In the genomic region with DNA sequence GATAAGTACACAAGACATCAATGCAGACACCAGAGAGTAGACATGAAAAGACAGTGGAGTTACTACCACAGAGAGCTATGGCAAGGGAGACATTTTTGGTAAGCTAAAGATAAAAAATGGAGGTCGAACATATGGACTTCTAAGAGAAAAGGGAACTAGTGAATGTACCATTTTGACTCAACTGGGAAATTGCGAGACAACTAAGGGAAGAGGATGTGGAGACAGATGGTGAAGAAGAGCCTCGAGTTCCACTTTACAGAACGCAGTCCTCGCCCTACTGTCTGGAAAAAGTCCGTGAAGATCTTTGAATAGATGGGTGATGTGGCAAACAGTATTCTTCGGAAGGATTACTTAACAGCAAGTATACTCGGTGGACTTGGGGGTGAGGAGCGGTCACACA, we compare ENCODE assay signal across 21 mouse cellular contexts.
DNase-seq lines count a peak whose midpoint lies in the region; ATAC-seq and TF ChIP-seq lines count a peak whose summit lies in the region.
"Had no signal": no experiment of that assay in that cellular context is flagged by ENCODE, and none has a peak within 500 bp of the region (broad histone marks: within the 10 kb centered on the region; RNA-seq: fewer than 3 reads in every experiment).

No protein-coding gene starts in this region.

- H3K4me1 ChIP-seq in forebrain, embryonic 10.5 days = peaks cover 21% of the 10 kb centered on the region
- H3K4me1 ChIP-seq in forebrain, embryonic 13.5 days = peaks cover 23% of the 10 kb centered on the region
- peaks cover 7% of the 10 kb centered on the region for H3K4me1 ChIP-seq in hindbrain, embryonic 14.5 days (replicated peaks; ENCODE audit: control insufficient read depth, insufficient read depth, low read length)
- 0 out of 2 replicates have a peak, but pooled peaks cover 3% of the 10 kb centered on the region for H3K4me1 ChIP-seq in hindbrain, postnatal 0 days (ENCODE audit: insufficient read depth, low read length)
- H3K4me1 ChIP-seq in midbrain, embryonic 14.5 days (ENCODE audit: control insufficient read depth, insufficient read depth, low read length) = peaks cover 17% of the 10 kb centered on the region
- H3K4me1 ChIP-seq in midbrain, embryonic 10.5 days = peaks cover 14% of the 10 kb centered on the region
- H3K4me1 ChIP-seq in neural tube, embryonic 14.5 days (ENCODE audit: control insufficient read depth, insufficient read depth, low read length) = peaks cover 7% of the 10 kb centered on the region
- H3K4me1 ChIP-seq: embryonic facial prominence, embryonic 15.5 days; intestine, embryonic 15.5 days; liver, embryonic 13.5 days; stomach, embryonic 15.5 days had no signal

- no peak for DNase-seq in forebrain, embryonic 10.5 days (ENCODE audit: extremely low spot score, low spot score)
- DNase-seq in hindbrain, embryonic 14.5 days (ENCODE audit: low spot score) = no peak
- DNase-seq in hindbrain, postnatal 0 days (ENCODE audit: low spot score) = no peak
- no peak for DNase-seq in midbrain, embryonic 14.5 days
- no peak for DNase-seq in midbrain, embryonic 10.5 days (ENCODE audit: low spot score)
- DNase-seq in adrenal gland, postnatal 14 days = no peak
- DNase-seq: adrenal gland, adult 8-10 months; cerebellum, adult 9-10 months; gastrocnemius, postnatal 10 days; kidney, adult 8-10 months; kidney, postnatal 10 days; liver, embryonic 13.5 days; lung, adult 2 months; lung, postnatal 14 days had no signal

- H3K9me3 ChIP-seq in forebrain, embryonic 10.5 days = no peaks in the 10 kb centered on the region
- no peaks in the 10 kb centered on the region for H3K9me3 ChIP-seq in forebrain, embryonic 13.5 days (replicated peaks)
- H3K9me3 ChIP-seq in hindbrain, embryonic 14.5 days (ENCODE audit: control insufficient read depth, low read length) = no peaks in the 10 kb centered on the region
- no peaks in the 10 kb centered on the region for H3K9me3 ChIP-seq in hindbrain, postnatal 0 days (ENCODE audit: low read length)
- H3K9me3 ChIP-seq in midbrain, embryonic 14.5 days (ENCODE audit: control insufficient read depth, low read length) = no peaks in the 10 kb centered on the region
- H3K9me3 ChIP-seq in midbrain, embryonic 10.5 days (replicated peaks) = no peaks in the 10 kb centered on the region
- H3K9me3 ChIP-seq in neural tube, embryonic 14.5 days (ENCODE audit: control insufficient read depth, low read length) = no peaks in the 10 kb centered on the region
- H3K9me3 ChIP-seq: embryonic facial prominence, embryonic 15.5 days; hindbrain, embryonic 10.5 days; intestine, embryonic 15.5 days; liver, embryonic 13.5 days; stomach, embryonic 15.5 days had no signal

- no peaks in the 10 kb centered on the region for H3K36me3 ChIP-seq in forebrain, embryonic 10.5 days (replicated peaks)
- no peaks in the 10 kb centered on the region for H3K36me3 ChIP-seq in forebrain, embryonic 13.5 days (ENCODE audit: poor library complexity, severe bottlenecking)
- no peaks in the 10 kb centered on the region for H3K36me3 ChIP-seq in hindbrain, embryonic 14.5 days (replicated peaks; ENCODE audit: control insufficient read depth, insufficient read depth)
- no peaks in the 10 kb centered on the region for H3K36me3 ChIP-seq in hindbrain, postnatal 0 days (ENCODE audit: insufficient read depth, low read length)
- no peaks in the 10 kb centered on the region for H3K36me3 ChIP-seq in midbrain, embryonic 14.5 days (ENCODE audit: control insufficient read depth, insufficient read depth, low read length)
- no peaks in the 10 kb centered on the region for H3K36me3 ChIP-seq in midbrain, embryonic 10.5 days
- no peaks in the 10 kb centered on the region for H3K36me3 ChIP-seq in neural tube, embryonic 14.5 days (ENCODE audit: control insufficient read depth, insufficient read depth, low read length)
- H3K36me3 ChIP-seq: embryonic facial prominence, embryonic 15.5 days; hindbrain, embryonic 10.5 days; intestine, embryonic 15.5 days; liver, embryonic 13.5 days; stomach, embryonic 15.5 days had no signal

- no peak for ATAC-seq in forebrain, embryonic 13.5 days
- no peak for ATAC-seq in hindbrain, embryonic 14.5 days (ENCODE audit: low FRiP score)
- ATAC-seq in hindbrain, postnatal 0 days = no peak
- no peak for ATAC-seq in midbrain, embryonic 14.5 days (ENCODE audit: low FRiP score, low TSS enrichment)
- ATAC-seq in neural tube, embryonic 14.5 days (ENCODE audit: low read depth) = no peak
- ATAC-seq: activated CD4-positive, CD25-positive, alpha-beta regulatory T cell, adult 4 months; intestine, embryonic 15.5 days had no signal

- H3K4me2 ChIP-seq in forebrain, embryonic 13.5 days = no peak overlapping the region
- H3K4me2 ChIP-seq in hindbrain, embryonic 14.5 days (replicated peaks) = no peak overlapping the region
- no peak overlapping the region for H3K4me2 ChIP-seq in hindbrain, postnatal 0 days (ENCODE audit: low read depth, low read length)
- H3K4me2 ChIP-seq in midbrain, embryonic 14.5 days (ENCODE audit: low read length) = no peak overlapping the region
- no peak overlapping the region for H3K4me2 ChIP-seq in neural tube, embryonic 14.5 days (ENCODE audit: low read depth, low read length)
- H3K4me2 ChIP-seq: embryonic facial prominence, embryonic 15.5 days; intestine, embryonic 15.5 days; liver, embryonic 13.5 days; stomach, embryonic 15.5 days had no signal

- no peaks in the 10 kb centered on the region for H3K27me3 ChIP-seq in forebrain, embryonic 10.5 days (ENCODE audit: poor library complexity, severe bottlenecking)
- no peaks in the 10 kb centered on the region for H3K27me3 ChIP-seq in forebrain, embryonic 13.5 days
- no peaks in the 10 kb centered on the region; the same call in 1 of the 2 replicates for H3K27me3 ChIP-seq in hindbrain, embryonic 14.5 days (ENCODE audit: control insufficient read depth, insufficient read depth, low read length)
- H3K27me3 ChIP-seq in hindbrain, postnatal 0 days (ENCODE audit: insufficient read depth, low read length) = no peaks in the 10 kb centered on the region
- no peaks in the 10 kb centered on the region for H3K27me3 ChIP-seq in midbrain, embryonic 14.5 days (ENCODE audit: control insufficient read depth, insufficient read depth, low read length)
- no peaks in the 10 kb centered on the region for H3K27me3 ChIP-seq in midbrain, embryonic 10.5 days (ENCODE audit: low read depth, poor library complexity, severe bottlenecking)
- H3K27me3 ChIP-seq in neural tube, embryonic 14.5 days (ENCODE audit: control insufficient read depth, insufficient read depth, low read length) = no peaks in the 10 kb centered on the region
- H3K27me3 ChIP-seq: embryonic facial prominence, embryonic 15.5 days; intestine, embryonic 15.5 days; liver, embryonic 13.5 days; stomach, embryonic 15.5 days had no signal

- peak overlapping the region; percentile 77 for H3K27ac ChIP-seq in forebrain, embryonic 10.5 days
- no peak overlapping the region for H3K27ac ChIP-seq in forebrain, embryonic 13.5 days
- H3K27ac ChIP-seq in hindbrain, embryonic 14.5 days = peak overlapping the region; percentile 68
- H3K27ac ChIP-seq in hindbrain, postnatal 0 days = no peak overlapping the region
- H3K27ac ChIP-seq in midbrain, embryonic 14.5 days (replicated peaks; ENCODE audit: low read depth, low read length) = peak overlapping the region; percentile 72; the same call in 1 of the 2 replicates
- no peak overlapping the region for H3K27ac ChIP-seq in midbrain, embryonic 10.5 days (replicated peaks)
- peak overlapping the region; percentile 71; the same call in 1 of the 2 replicates for H3K27ac ChIP-seq in neural tube, embryonic 14.5 days (ENCODE audit: low read depth, low read length)
- H3K27ac ChIP-seq: embryonic facial prominence, embryonic 15.5 days; hindbrain, embryonic 10.5 days; intestine, embryonic 15.5 days; liver, embryonic 13.5 days; stomach, embryonic 15.5 days had no signal

- H3K4me3 ChIP-seq in forebrain, embryonic 10.5 days = no peak overlapping the region
- H3K4me3 ChIP-seq in forebrain, embryonic 13.5 days = no peak overlapping the region
- H3K4me3 ChIP-seq in hindbrain, embryonic 14.5 days (replicated peaks; ENCODE audit: low read length) = no peak overlapping the region
- H3K4me3 ChIP-seq in hindbrain, postnatal 0 days (ENCODE audit: low read length) = no peak overlapping the region
- no peak overlapping the region for H3K4me3 ChIP-seq in midbrain, embryonic 14.5 days (replicated peaks; ENCODE audit: low read depth, low read length)
- H3K4me3 ChIP-seq in midbrain, embryonic 10.5 days = no peak overlapping the region
- H3K4me3 ChIP-seq in neural tube, embryonic 14.5 days (ENCODE audit: low read depth, low read length) = no peak overlapping the region
- H3K4me3 ChIP-seq: embryonic facial prominence, embryonic 15.5 days; hindbrain, embryonic 10.5 days; intestine, embryonic 15.5 days; liver, embryonic 13.5 days; stomach, embryonic 15.5 days had no signal

- WGBS in forebrain, embryonic 10.5 days = 87% methylated on average over 9 of the region's 9 CpGs
- 77% methylated on average over 9 of the region's 9 CpGs for WGBS in forebrain, embryonic 13.5 days
- WGBS in hindbrain, embryonic 14.5 days = 86% methylated on average over 9 of the region's 9 CpGs
- 85% methylated on average over 9 of the region's 9 CpGs for WGBS in hindbrain, postnatal 0 days
- WGBS in midbrain, embryonic 14.5 days = 86% methylated on average over 9 of the region's 9 CpGs
- WGBS in midbrain, embryonic 10.5 days = 89% methylated on average over 9 of the region's 9 CpGs
- WGBS in neural tube, embryonic 14.5 days = 87% methylated on average over 9 of the region's 9 CpGs

- no peak overlapping the region for H3K9ac ChIP-seq in forebrain, embryonic 13.5 days
- no peak overlapping the region for H3K9ac ChIP-seq in hindbrain, embryonic 14.5 days
- H3K9ac ChIP-seq in hindbrain, postnatal 0 days (replicated peaks; ENCODE audit: low read length) = no peak overlapping the region
- no peak overlapping the region for H3K9ac ChIP-seq in midbrain, embryonic 14.5 days (replicated peaks; ENCODE audit: low read length)
- H3K9ac ChIP-seq in neural tube, embryonic 14.5 days (replicated peaks; ENCODE audit: low read depth, low read length) = no peak overlapping the region
- H3K9ac ChIP-seq: embryonic facial prominence, embryonic 15.5 days; intestine, embryonic 15.5 days; liver, embryonic 13.5 days; stomach, embryonic 15.5 days had no signal

- no peak for TF ChIP-seq CTCF in hindbrain, postnatal 0 days (IDR thresholded peaks at IDR 0.05; ENCODE audit: low read depth)

Comparison
In these comparisons a context has a peak if more than half of its experiments do, and no peak if none do; other contexts are left out.
1. H3K27ac ChIP-seq: peak in forebrain, embryonic 10.5 days (single experiment), hindbrain, embryonic 14.5 days (single experiment), midbrain, embryonic 14.5 days (single experiment) and neural tube, embryonic 14.5 days (single experiment); none in forebrain, embryonic 13.5 days (single experiment), hindbrain, postnatal 0 days (single experiment) and midbrain, embryonic 10.5 days (single experiment).